Mouse (Mus musculus) liver, embryonic 14.5 days (tissue): Measurements from ENCODE around the gene Cfap70.

Experiments
- CTCF ChIP-seq: IDR thresholded peaks from 2 replicates; pipeline ENCODE4 v1.5.1; 2016; ENCODE audit warnings: antibody characterized with exemption, low read depth, control low read depth
- EP300 ChIP-seq: IDR thresholded peaks from 2 replicates; pipeline ENCODE4 v1.6.1; 2016; ENCODE audit warnings: antibody characterized with exemption, low read depth

DNA sequence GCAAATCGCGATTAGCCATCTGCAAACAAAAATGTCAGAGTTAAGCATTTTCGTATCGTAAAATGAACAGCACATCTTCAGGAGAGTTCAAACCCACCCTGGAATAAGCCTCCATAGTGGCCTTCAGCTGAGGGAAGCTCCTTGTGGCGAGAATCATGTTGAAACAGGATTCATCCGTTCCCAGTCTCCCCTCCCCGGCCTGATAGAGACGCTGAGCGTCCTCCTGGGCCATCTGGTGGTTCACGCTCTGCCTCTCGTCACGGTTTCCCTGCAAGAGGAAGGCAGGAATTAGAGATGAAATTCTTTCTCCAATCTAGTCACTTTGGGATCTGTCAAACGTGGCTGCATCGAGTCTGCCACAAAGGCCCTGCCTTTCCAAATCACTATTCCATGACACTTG is 8.2 kb upstream of the Cfap70 start:
- no peak for TF ChIP-seq CTCF
- TF ChIP-seq EP300, result no peak
